8 mouse cellular contexts compared by ENCODE assay signal in genomic region chr9:116059156-116059555, GRCm38 (mm10).
DNase-seq lines count a peak whose midpoint lies in the region; ATAC-seq and TF ChIP-seq lines count a peak whose summit lies in the region.

No protein-coding gene starts in this region.

- no peak overlapping the region for H3K4me3 ChIP-seq in hindbrain, postnatal 0 days (ENCODE audit: low read length)
- no peak overlapping the region for H3K4me3 ChIP-seq in hindbrain, embryonic 12.5 days
- no peak overlapping the region for H3K4me3 ChIP-seq in CH12.LX (replicated peaks in 1 of 3; ENCODE audit: low read depth in 2 of 3, low read length in 2 of 3, poor library complexity in 1 of 3)
- no peak overlapping the region for H3K4me3 ChIP-seq in forebrain, embryonic 15.5 days
- no peak overlapping the region for H3K4me3 ChIP-seq in midbrain, postnatal 0 days (ENCODE audit: low read depth, low read length)

- no peaks in the 10 kb centered on the region for H3K36me3 ChIP-seq in hindbrain, postnatal 0 days (ENCODE audit: insufficient read depth, low read length)
- H3K36me3 ChIP-seq in hindbrain, embryonic 12.5 days: no peaks in the 10 kb centered on the region
- no peaks in the 10 kb centered on the region for H3K36me3 ChIP-seq in CH12.LX (replicated peaks in 1 of 2; ENCODE audit: control insufficient read depth in 1 of 2, insufficient read depth in 1 of 2, low read length in 1 of 2)
- no peaks in the 10 kb centered on the region for H3K36me3 ChIP-seq in forebrain, embryonic 15.5 days
- no peaks in the 10 kb centered on the region for H3K36me3 ChIP-seq in midbrain, postnatal 0 days (ENCODE audit: insufficient read depth, low read length)

- H3K9ac ChIP-seq in hindbrain, postnatal 0 days (replicated peaks; ENCODE audit: low read length): no peak overlapping the region
- H3K9ac ChIP-seq in hindbrain, embryonic 12.5 days: no peak overlapping the region
- H3K9ac ChIP-seq in CH12.LX (ENCODE audit: insufficient read depth, low read depth): no peak overlapping the region
- no peak overlapping the region for H3K9ac ChIP-seq in forebrain, embryonic 15.5 days (replicated peaks)
- no peak overlapping the region for H3K9ac ChIP-seq in midbrain, postnatal 0 days (replicated peaks; ENCODE audit: low read length, poor library complexity, severe bottlenecking)

- ATAC-seq in hindbrain, postnatal 0 days: peak; percentile 56
- ATAC-seq in hindbrain, embryonic 12.5 days (ENCODE audit: low FRiP score): no peak
- ATAC-seq in forebrain, embryonic 15.5 days (replicated peaks): 0 out of 2 replicates have a peak, but pooled peaks have one; percentile 29
- ATAC-seq in midbrain, postnatal 0 days (ENCODE audit: low FRiP score): no peak
- ATAC-seq in inflammation-experienced regulatory T-cells, adult 6 months: no peak
- ATAC-seq in cerebellum, adult (ENCODE audit: insufficient number of reproducible peaks, low FRiP score, low TSS enrichment): no peak

- peak; percentile 57 for TF ChIP-seq CTCF in hindbrain, postnatal 0 days (IDR thresholded peaks at IDR 0.05; ENCODE audit: low read depth)
- peak; percentile 73 to 87 for TF ChIP-seq CTCF in CH12.LX (conservative IDR thresholded peaks at IDR 0.05 in 1 of 2, IDR thresholded peaks at IDR 0.05 in 1 of 2; ENCODE audit: low read depth in 2 of 2, low read length in 2 of 2)
- peak; percentile 68 for TF ChIP-seq CTCF in midbrain, postnatal 0 days (IDR thresholded peaks at IDR 0.05)

- TF ChIP-seq EP300 in CH12.LX (IDR thresholded peaks at IDR 0.05; ENCODE audit: low read length): peak; percentile 66

- no peaks in the 10 kb centered on the region for H3K4me1 ChIP-seq in hindbrain, postnatal 0 days (ENCODE audit: insufficient read depth, low read length)
- no peaks in the 10 kb centered on the region for H3K4me1 ChIP-seq in hindbrain, embryonic 12.5 days
- peaks cover 4 to 22% of the 10 kb centered on the region in 2 experiments for H3K4me1 ChIP-seq in CH12.LX (ENCODE audit: control insufficient read depth in 1 of 2, insufficient read depth in 2 of 2)
- no peaks in the 10 kb centered on the region for H3K4me1 ChIP-seq in forebrain, embryonic 15.5 days
- H3K4me1 ChIP-seq in midbrain, postnatal 0 days (ENCODE audit: insufficient read depth, low read length): no peaks in the 10 kb centered on the region

- no peak overlapping the region for H3K4me2 ChIP-seq in hindbrain, postnatal 0 days (ENCODE audit: low read depth, low read length)
- no peak overlapping the region for H3K4me2 ChIP-seq in hindbrain, embryonic 12.5 days (replicated peaks)
- H3K4me2 ChIP-seq in CH12.LX (ENCODE audit: insufficient read depth, low read depth, poor library complexity, severe bottlenecking): no peak overlapping the region
- no peak overlapping the region for H3K4me2 ChIP-seq in forebrain, embryonic 15.5 days (replicated peaks)
- no peak overlapping the region for H3K4me2 ChIP-seq in midbrain, postnatal 0 days (ENCODE audit: low read depth, low read length, poor library complexity, severe bottlenecking)

- TF ChIP-seq POLR2A in CH12.LX (IDR thresholded peaks at IDR 0.05; ENCODE audit: low read depth, low read length): no peak

- no peaks in the 10 kb centered on the region for H3K27me3 ChIP-seq in hindbrain, postnatal 0 days (ENCODE audit: insufficient read depth, low read length)
- no peaks in the 10 kb centered on the region for H3K27me3 ChIP-seq in hindbrain, embryonic 12.5 days
- H3K27me3 ChIP-seq in CH12.LX (replicated peaks): no peaks in the 10 kb centered on the region
- no peaks in the 10 kb centered on the region for H3K27me3 ChIP-seq in forebrain, embryonic 15.5 days
- H3K27me3 ChIP-seq in midbrain, postnatal 0 days (ENCODE audit: insufficient read depth, low read length): no peaks in the 10 kb centered on the region

- H3K79me2 ChIP-seq in CH12.LX (replicated peaks; ENCODE audit: control insufficient read depth, extremely low read depth, insufficient read depth, poor library complexity, severe bottlenecking): no peaks in the 10 kb centered on the region

- TF ChIP-seq RAD21 in CH12.LX (IDR thresholded peaks at IDR 0.05; ENCODE audit: low read depth, low read length): peak; percentile 86

- 53% methylated on average over 4 of the region's 4 CpGs for WGBS in hindbrain, postnatal 0 days
- 74% methylated on average over 4 of the region's 4 CpGs for WGBS in hindbrain, embryonic 12.5 days
- WGBS in forebrain, embryonic 15.5 days: 59% methylated on average over 4 of the region's 4 CpGs
- WGBS in midbrain, postnatal 0 days: 63% methylated on average over 4 of the region's 4 CpGs

- dilution Hi-C loops in CH12.LX (cut with MboI; ENCODE audit: extremely low pct_ligation_motif_present, extremely low pct_unique_long_range_greater_than_20kb, low sequenced_read_pairs): no loop called here

- DNase-seq in hindbrain, postnatal 0 days (ENCODE audit: low spot score): peak; percentile 61
- DNase-seq in CH12.LX (ENCODE audit: extremely low read depth): peak; percentile 76
- peak; percentile 25 for DNase-seq in midbrain, postnatal 0 days (ENCODE audit: low spot score)
- DNase-seq in cerebellum, postnatal 25 days: no peak

- no peaks in the 10 kb centered on the region for H3K9me3 ChIP-seq in hindbrain, postnatal 0 days (ENCODE audit: low read length)
- H3K9me3 ChIP-seq in hindbrain, embryonic 12.5 days (replicated peaks): no peaks in the 10 kb centered on the region
- H3K9me3 ChIP-seq in CH12.LX (replicated peaks; ENCODE audit: low read length): peaks cover 4% of the 10 kb centered on the region
- no peaks in the 10 kb centered on the region for H3K9me3 ChIP-seq in forebrain, embryonic 15.5 days
- no peaks in the 10 kb centered on the region for H3K9me3 ChIP-seq in midbrain, postnatal 0 days (ENCODE audit: low read length)

- in situ Hi-C loops in CH12.LX (cut with MboI; ENCODE audit: low pct_ligation_motif_present, low pct_unique_long_range_greater_than_20kb, low sequenced_read_pairs): no loop called here

- H3K27ac ChIP-seq in hindbrain, postnatal 0 days: no peak overlapping the region
- H3K27ac ChIP-seq in hindbrain, embryonic 12.5 days: no peak overlapping the region
- no peak overlapping the region for H3K27ac ChIP-seq in CH12.LX (ENCODE audit: insufficient read depth, low read depth)
- H3K27ac ChIP-seq in forebrain, embryonic 15.5 days (replicated peaks): no peak overlapping the region
- no peak overlapping the region for H3K27ac ChIP-seq in midbrain, postnatal 0 days (ENCODE audit: low read depth, low read length)

TF ChIP-seq in CH12.LX, 34 proteins besides CTCF, POLR2A, EP300 and RAD21:
- TF ChIP-seq ETS1 (conservative IDR thresholded peaks at IDR 0.05; ENCODE audit: low read depth, low read length) (0 out of 2 replicates have a peak, but pooled peaks have one; percentile 8), RCOR1 (conservative IDR thresholded peaks at IDR 0.05; ENCODE audit: low read depth, low read length) (no peak), ELF1 (IDR thresholded peaks at IDR 0.05; ENCODE audit: low read depth, low read length) (0 out of 2 replicates have a peak, but pooled peaks have one; percentile 10), MAFK (IDR thresholded peaks at IDR 0.05; ENCODE audit: insufficient replicate concordance, low read length) (no peak), ZC3H11A (IDR thresholded peaks at IDR 0.05; ENCODE audit: low read depth, low read length) (peak; percentile 5; the same call in 1 of the 2 replicates), MYC (IDR thresholded peaks at IDR 0.05; ENCODE audit: low read depth, low read length) (peak; percentile 54; the same call in 1 of the 2 replicates), CHD2 (IDR thresholded peaks at IDR 0.05; ENCODE audit: low read length) (no peak), ZKSCAN1 (IDR thresholded peaks at IDR 0.05; ENCODE audit: borderline replicate concordance, low read depth, low read length) (no peak), SIN3A (IDR thresholded peaks at IDR 0.05; ENCODE audit: low read length) (0 out of 2 replicates have a peak, but pooled peaks have one; percentile 29), MAZ (IDR thresholded peaks at IDR 0.05; ENCODE audit: low read depth, low read length) (no peak), TBP (conservative IDR thresholded peaks at IDR 0.05; ENCODE audit: low read depth, low read length) (no peak), HCFC1 (IDR thresholded peaks at IDR 0.05; ENCODE audit: low read depth, low read length) (no peak), JUN (IDR thresholded peaks at IDR 0.05; ENCODE audit: insufficient read depth, low read depth, low read length) (no peak), POLR2AphosphoS2 (IDR thresholded peaks at IDR 0.05; ENCODE audit: low read depth, low read length) (no peak), ZNF384 (IDR thresholded peaks at IDR 0.05; ENCODE audit: low read depth, low read length) (no peak), TCF12 (IDR thresholded peaks at IDR 0.05; ENCODE audit: low read depth, low read length) (peak; percentile 23; the same call in 1 of the 2 replicates), SMC3 (IDR thresholded peaks at IDR 0.05; ENCODE audit: low read depth, low read length) (peak; percentile 80), BHLHE40 (IDR thresholded peaks at IDR 0.05; ENCODE audit: low read depth, low read length) (0 out of 2 replicates have a peak, but pooled peaks have one; percentile 20), IRF4 (IDR thresholded peaks at IDR 0.05; ENCODE audit: low read depth, low read length) (peak; percentile 80), NRF1 (IDR thresholded peaks at IDR 0.05; ENCODE audit: low read depth, low read length) (0 out of 2 replicates have a peak, but pooled peaks have one; percentile 22), GABPA (IDR thresholded peaks at IDR 0.05; ENCODE audit: insufficient replicate concordance, low read depth, low read length) (no peak), USF2 (conservative IDR thresholded peaks at IDR 0.05; ENCODE audit: low read depth, low read length) (no peak), MEF2A (IDR thresholded peaks at IDR 0.05; ENCODE audit: borderline replicate concordance, low read depth, low read length) (peak; percentile 70)

Comparison
In these comparisons a context has a peak if more than half of its experiments do, and no peak if none do; other contexts are left out.
1. ATAC-seq: peak in hindbrain, postnatal 0 days (single experiment) and forebrain, embryonic 15.5 days (single experiment); none in hindbrain, embryonic 12.5 days (single experiment), midbrain, postnatal 0 days (single experiment), inflammation-experienced regulatory T-cells, adult 6 months (single experiment) and cerebellum, adult (single experiment).
2. DNase-seq: peak in hindbrain, postnatal 0 days (single experiment), CH12.LX (single experiment) and midbrain, postnatal 0 days (single experiment); none in cerebellum, postnatal 25 days (0 of 2).
3. Peak in every context shown above with its lines, with median percentiles within 50 percentile points of each other: CTCF ChIP-seq.